Mouse (Mus musculus) liver, adult (tissue): ENCODE data around the gene Olfr1391.
"Not testable (repeated sequence)": the region's sequence is repeated elsewhere in the genome, so short reads cannot be mapped to it uniquely, and the experiment has no call there.

Source experiments
- GATA4 ChIP-seq: IDR thresholded peaks from 2 replicates; pipeline ENCODE4 v1.6.1; 2014; ENCODE audit warnings: mild to moderate bottlenecking, low read length; ENCODE audit not compliant: insufficient replicate concordance

Gene Olfr1391

GRCm38 (mm10) chr11:49322442-49322841 is at the start of gene Olfr1391:
Olfr1391 (plus strand) TSS chr11:49322742.
- no peak for TF ChIP-seq GATA4

- TF ChIP-seq GATA4, result no peak
These were observed 48.6 kb upstream of the Olfr1391 start for GRCm38 (mm10) chr11:49273834-49274519.

DNA sequence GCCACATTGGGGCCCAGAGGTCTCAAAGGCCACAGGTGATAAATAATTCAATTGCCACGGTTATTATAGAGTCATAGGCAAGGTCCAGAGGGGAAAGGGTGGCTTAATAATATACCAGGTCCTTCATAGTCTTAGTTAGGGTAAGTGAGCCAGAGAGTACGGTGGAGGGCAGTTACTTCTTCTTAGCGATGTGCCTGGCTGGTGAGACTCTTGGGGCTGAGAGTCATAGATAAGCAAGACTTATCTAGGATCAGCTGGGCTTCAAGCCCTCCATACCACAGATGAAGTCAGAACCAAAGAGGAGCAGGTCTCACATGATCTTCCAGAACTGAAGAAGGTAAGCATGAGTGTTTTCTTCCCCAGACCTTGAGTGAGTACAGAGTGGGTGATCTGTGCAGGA is 44.3 kb upstream of the Olfr1391 start, which contains the start of gene Olfr1393:
Gene Olfr1393 (plus strand): TSS at position 83 of the 400 bp plus-strand sequence.
- no peak for TF ChIP-seq GATA4

DNA sequence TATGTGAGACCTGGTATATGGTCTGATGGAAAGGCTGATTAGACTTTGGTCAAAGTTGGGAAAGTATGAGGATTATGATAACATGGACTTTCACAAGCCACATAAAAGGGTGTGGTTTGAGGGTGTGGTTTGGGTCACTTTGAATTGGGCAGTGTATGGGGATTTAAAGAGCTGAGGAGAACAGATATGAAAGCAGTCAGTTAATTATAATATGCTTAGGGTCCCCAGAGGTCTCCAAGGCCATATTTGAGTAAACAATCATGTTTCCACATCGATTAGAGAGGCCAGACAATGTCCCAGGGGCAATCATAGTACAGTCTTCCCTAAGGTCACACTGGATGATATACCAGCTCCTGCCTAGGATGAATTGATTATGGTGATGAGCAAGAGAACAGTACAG is 37.6 kb upstream of the Olfr1391 start, which contains the start of gene Olfr1392:
Gene Olfr1392 (plus strand): TSS at position 301 of the 400 bp plus-strand sequence.
- TF ChIP-seq GATA4, result not testable (repeated sequence)

- no peak for TF ChIP-seq GATA4
These were observed 35.3 kb upstream of the Olfr1391 start for GRCm38 (mm10) chr11:49287251-49287650.

- no peak for TF ChIP-seq GATA4
These were observed 29.8 kb upstream of the Olfr1391 start for GRCm38 (mm10) chr11:49292777-49293176.

- TF ChIP-seq GATA4, result no peak
These were observed 18.1 kb upstream of the Olfr1391 start, which contains the start of gene Olfr10 for GRCm38 (mm10) chr11:49304441-49304840. Olfr10 (plus strand) TSS chr11:49304741.

GRCm38 (mm10) chr11:49326726-49327125 is 4.2 kb downstream of the Olfr1391 start:
- TF ChIP-seq GATA4, result no peak

DNA sequence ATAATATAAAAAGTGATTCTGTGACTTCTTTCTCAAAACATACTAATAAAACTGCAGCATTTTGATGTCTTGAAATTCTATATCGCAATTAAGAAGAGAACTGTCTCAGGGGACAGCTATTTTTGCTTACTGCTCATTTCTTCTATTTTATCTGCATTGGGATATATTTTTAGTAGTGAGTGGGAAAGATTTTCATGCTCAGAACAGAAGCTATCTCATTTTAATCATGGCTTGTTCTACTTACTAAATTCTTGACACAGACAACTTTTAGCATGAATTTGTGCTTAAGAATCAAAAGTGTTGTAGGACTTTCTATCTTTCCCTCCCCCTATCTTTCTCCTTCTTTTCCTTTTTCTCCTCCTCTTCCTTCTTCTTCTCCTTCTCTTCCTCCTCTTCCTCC is 7.1 kb downstream of the Olfr1391 start:
- no peak for TF ChIP-seq GATA4

- TF ChIP-seq GATA4, result no peak
These were observed 12.3 kb downstream of the Olfr1391 start, which contains the start of gene Olfr1390 for GRCm38 (mm10) chr11:49334888-49335287. Olfr1390 (plus strand) TSS chr11:49335188.

DNA sequence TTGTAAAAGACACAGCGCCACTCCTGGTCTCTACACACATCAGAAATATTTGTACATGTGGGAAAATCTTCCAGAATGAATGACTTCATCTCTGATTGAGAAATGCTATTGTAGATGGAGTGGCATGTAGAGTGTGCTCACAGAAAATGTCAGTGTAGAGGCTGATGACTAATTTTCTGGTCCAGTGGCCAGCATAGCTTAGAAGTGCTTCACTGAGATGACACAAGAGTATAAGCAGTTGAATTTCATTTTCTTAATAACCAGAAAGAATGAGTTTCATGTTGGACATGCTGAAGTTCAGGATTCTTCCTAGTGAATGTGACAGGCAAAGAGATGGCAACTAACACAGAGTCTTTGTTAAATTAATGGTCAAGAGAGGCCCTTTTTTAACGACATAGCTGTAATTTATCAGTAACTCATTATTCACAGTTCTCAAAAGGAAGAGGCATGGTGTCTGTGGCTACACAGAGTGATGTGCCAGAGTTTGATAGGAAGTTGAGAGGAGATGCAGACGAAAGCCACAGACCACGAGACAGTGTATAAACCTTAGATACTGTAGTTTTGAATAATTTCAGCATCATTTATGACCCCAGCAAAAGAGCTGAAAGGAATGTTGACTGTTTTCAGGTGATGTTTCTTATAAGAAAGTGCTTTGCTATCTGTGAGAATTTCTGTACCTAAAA is 14.7 kb downstream of the Olfr1391 start:
- TF ChIP-seq GATA4, result no peak
